In genomic region chr2:131491707-131492595, GRCm38 (mm10) we compare ENCODE assay signal across 8 mouse cellular contexts. TPM values are rescaled to one million over a fixed set of nuclear protein-coding genes. Genes with fewer than 3 reads are reported as not detected.
DNase-seq lines count a peak whose midpoint lies in the region; ATAC-seq and TF ChIP-seq lines count a peak whose summit lies in the region.

No protein-coding gene starts in this region.

- peak; percentile 52 for TF ChIP-seq POLR2A in testis, adult 2 months (IDR thresholded peaks at IDR 0.05; ENCODE audit: control insufficient read depth, low read depth, low read length)

- H3K27me3 ChIP-seq in heart, embryonic 13.5 days (replicated peaks), result 0 out of 2 replicates have a peak, but pooled peaks cover 3% of the 10 kb centered on the region
- no peaks in the 10 kb centered on the region for H3K27me3 ChIP-seq in kidney, postnatal 0 days (ENCODE audit: insufficient read depth, low read length)
- no peaks in the 10 kb centered on the region; the same call in 1 of the 2 replicates for H3K27me3 ChIP-seq in liver, postnatal 0 days (ENCODE audit: insufficient read depth, low read length)
- no peaks in the 10 kb centered on the region; the same call in 1 of the 2 replicates for H3K27me3 ChIP-seq in neural tube, embryonic 13.5 days
- H3K27me3 ChIP-seq in testis, adult 2 months (ENCODE audit: control insufficient read depth, insufficient read depth, low read length), result 0 out of 2 replicates have a peak, but pooled peaks cover 3% of the 10 kb centered on the region

- H3K9ac ChIP-seq in heart, embryonic 13.5 days, result peak overlapping the region; percentile 89
- H3K9ac ChIP-seq in kidney, postnatal 0 days (ENCODE audit: low read depth, low read length), result peak overlapping the region; percentile 84
- peak overlapping the region; percentile 95 for H3K9ac ChIP-seq in liver, postnatal 0 days (replicated peaks)
- H3K9ac ChIP-seq in neural tube, embryonic 13.5 days, result peak overlapping the region; percentile 89

- TF ChIP-seq CTCF in kidney, postnatal 0 days (IDR thresholded peaks at IDR 0.05; ENCODE audit: low read depth), result no peak
- no peak for TF ChIP-seq CTCF in liver, postnatal 0 days (IDR thresholded peaks at IDR 0.05; ENCODE audit: low read depth)
- TF ChIP-seq CTCF in testis, adult 2 months (IDR thresholded peaks at IDR 0.05; ENCODE audit: control insufficient read depth, insufficient read depth, insufficient replicate concordance, low read depth, low read length), result no peak

- no peaks in the 10 kb centered on the region for H3K36me3 ChIP-seq in heart, embryonic 13.5 days
- no peaks in the 10 kb centered on the region for H3K36me3 ChIP-seq in kidney, postnatal 0 days (ENCODE audit: insufficient read depth, low read length)
- no peaks in the 10 kb centered on the region for H3K36me3 ChIP-seq in liver, postnatal 0 days (replicated peaks; ENCODE audit: insufficient read depth, low read length)
- H3K36me3 ChIP-seq in neural tube, embryonic 13.5 days, result no peaks in the 10 kb centered on the region
- H3K36me3 ChIP-seq in testis, adult 2 months (ENCODE audit: control insufficient read depth, insufficient read depth, low read length), result no peaks in the 10 kb centered on the region

- peak overlapping the region; percentile 58 for H3K27ac ChIP-seq in heart, embryonic 13.5 days (replicated peaks)
- H3K27ac ChIP-seq in kidney, postnatal 0 days, result peak overlapping the region; percentile 72
- peak overlapping the region; percentile 89 for H3K27ac ChIP-seq in liver, postnatal 0 days (ENCODE audit: low read depth)
- H3K27ac ChIP-seq in neural tube, embryonic 13.5 days (replicated peaks), result peak overlapping the region; percentile 78
- H3K27ac ChIP-seq in testis, adult 2 months (ENCODE audit: control insufficient read depth, insufficient read depth, low read depth, low read length), result peak overlapping the region; percentile 82

- peak; percentile 89 for ATAC-seq in CD4-positive, CD25-positive, alpha-beta regulatory T cell, adult 4 months
- ATAC-seq in erythroblast, adult 5-6 weeks (replicated peaks; ENCODE audit: low FRiP score, poor library complexity, severe bottlenecking), result peak; percentile 80
- peak; percentile 93 for ATAC-seq in heart, embryonic 13.5 days (ENCODE audit: extremely low read depth, insufficient number of reproducible peaks, low FRiP score, low TSS enrichment)
- ATAC-seq in kidney, postnatal 0 days (replicated peaks; ENCODE audit: low FRiP score, low read depth), result peak; percentile 91
- ATAC-seq in liver, postnatal 0 days, result peak; percentile 94
- ATAC-seq in neural tube, embryonic 13.5 days (ENCODE audit: low read depth), result peak; percentile 94

- WGBS in heart, embryonic 13.5 days, result under 1% methylated on average over 77 of the region's 102 CpGs
- under 1% methylated on average over 99 of the region's 102 CpGs for WGBS in kidney, postnatal 0 days
- WGBS in liver, postnatal 0 days (ENCODE audit: insufficient replicate concordance), result under 1% methylated on average over 86 of the region's 102 CpGs
- WGBS in neural tube, embryonic 13.5 days, result under 1% methylated on average over 97 of the region's 102 CpGs

- peaks cover 33% of the 10 kb centered on the region for H3K4me1 ChIP-seq in heart, embryonic 13.5 days
- H3K4me1 ChIP-seq in kidney, postnatal 0 days (replicated peaks; ENCODE audit: insufficient read depth, low read length), result peaks cover 6% of the 10 kb centered on the region; the same call in 1 of the 2 replicates
- H3K4me1 ChIP-seq in liver, postnatal 0 days (ENCODE audit: insufficient read depth), result peaks cover 37% of the 10 kb centered on the region
- peaks cover 45% of the 10 kb centered on the region for H3K4me1 ChIP-seq in neural tube, embryonic 13.5 days (replicated peaks)
- peaks cover 8% of the 10 kb centered on the region for H3K4me1 ChIP-seq in testis, adult 2 months (ENCODE audit: control insufficient read depth, insufficient read depth, low read length)

- DNase-seq in brain, embryonic 18.5 days (ENCODE audit: low read depth, low spot score), result peak; percentile 54
- peak; percentile 79 for DNase-seq in kidney, postnatal 0 days (ENCODE audit: low spot score)
- DNase-seq in liver, postnatal 0 days, result peak; percentile 90

- no peak for TF ChIP-seq EP300 in liver, postnatal 0 days (IDR thresholded peaks at IDR 0.05; ENCODE audit: low read depth)

- H3K4me2 ChIP-seq in heart, embryonic 13.5 days, result peak overlapping the region; percentile 90
- H3K4me2 ChIP-seq in kidney, postnatal 0 days (ENCODE audit: low read length), result peak overlapping the region; percentile 98
- peak overlapping the region; percentile 87 for H3K4me2 ChIP-seq in liver, postnatal 0 days (ENCODE audit: low read depth, low read length)
- H3K4me2 ChIP-seq in neural tube, embryonic 13.5 days, result peak overlapping the region; percentile 94

- no peaks in the 10 kb centered on the region for H3K9me3 ChIP-seq in heart, embryonic 13.5 days
- H3K9me3 ChIP-seq in kidney, postnatal 0 days (replicated peaks; ENCODE audit: low read length), result no peaks in the 10 kb centered on the region
- no peaks in the 10 kb centered on the region for H3K9me3 ChIP-seq in liver, postnatal 0 days (ENCODE audit: low read length)
- H3K9me3 ChIP-seq in neural tube, embryonic 13.5 days, result no peaks in the 10 kb centered on the region

- H3K4me3 ChIP-seq in heart, embryonic 13.5 days, result peak overlapping the region; percentile 78
- peak overlapping the region; percentile 86 for H3K4me3 ChIP-seq in kidney, postnatal 0 days (replicated peaks; ENCODE audit: low read depth, low read length)
- peak overlapping the region; percentile 83 for H3K4me3 ChIP-seq in liver, postnatal 0 days (ENCODE audit: low read depth, low read length)
- H3K4me3 ChIP-seq in neural tube, embryonic 13.5 days, result peak overlapping the region; percentile 79
- peak overlapping the region; percentile 88 for H3K4me3 ChIP-seq in testis, adult 2 months (ENCODE audit: control insufficient read depth, low read depth, low read length)

RNA-seq across cellular contexts. Expression of gene Smox, which starts 0.7 kb away (rescaled TPM):
- 10 to 100 TPM; 11.7 to 15.3 TPM for polyA plus RNA-seq in CD4-positive, CD25-positive, alpha-beta regulatory T cell, adult 4 months (2017; shearing (Covaris generic))
- 250 and 267 TPM in 2 replicates for total RNA-seq in erythroblast, adult 5-6 weeks (2015; ENCODE audit: low replicate concordance)
- total RNA-seq in erythroblast, adult 5-6 weeks (2017; ENCODE audit: low replicate concordance), result 332 and 572 TPM in 2 replicates
- 24.4 and 25.8 TPM in 2 replicates for polyA plus RNA-seq in heart, embryonic 13.5 days (2015; fragmentation: Nextera tagmentation; extraction: Ambion mirVana)
- 26.8 and 30.5 TPM in 2 replicates for polyA plus RNA-seq in kidney, postnatal 0 days (2015; fragmentation: Nextera tagmentation; extraction: Ambion mirVana)
- 56.7 and 60.8 TPM in 2 replicates for polyA plus RNA-seq in liver, postnatal 0 days (2015; fragmentation: Nextera tagmentation; extraction: Ambion mirVana)
- polyA plus RNA-seq in neural tube, embryonic 13.5 days (2015; fragmentation: Nextera tagmentation; extraction: Ambion mirVana), result 46.9 and 50.4 TPM in 2 replicates
- polyA plus RNA-seq in testis, adult 2 months (2012; rRNA removed), result 19.2 and 22.2 TPM in 2 replicates

Comparison
In these comparisons a context has a peak if more than half of its experiments do, and no peak if none do; other contexts are left out.
1. Peak in every context shown above with its lines: DNase-seq, ATAC-seq, H3K4me3 ChIP-seq and H3K27ac ChIP-seq.